Mouse (Mus musculus): ENCODE data around the gene Wdr83.
A peak's percentile ranks its signal among the peaks of the same experiment; 100 is the strongest.

Wdr83 gene

DNA sequence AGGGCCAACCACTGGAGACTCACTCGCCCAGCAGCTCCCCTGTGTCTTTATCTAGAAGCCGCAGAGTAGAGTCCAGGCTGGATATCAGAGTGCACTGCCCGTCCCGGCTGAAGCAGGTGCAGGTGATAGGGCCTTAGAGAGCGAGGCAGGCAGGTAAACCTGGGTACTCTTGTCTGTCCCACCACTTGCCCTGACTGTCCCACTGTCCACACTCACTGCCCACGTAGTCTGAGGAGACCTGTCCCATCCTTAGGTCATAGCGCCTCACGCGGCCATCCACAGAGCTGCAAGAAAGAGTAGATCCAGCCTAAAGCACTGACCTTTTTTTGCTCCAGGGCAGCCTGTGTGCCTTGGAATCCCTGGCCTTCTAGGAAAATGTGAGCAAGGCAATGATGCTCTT, 5.1 kb downstream of the Wdr83 start:
- peak; percentile 75 to 79 for DNase-seq

DNA sequence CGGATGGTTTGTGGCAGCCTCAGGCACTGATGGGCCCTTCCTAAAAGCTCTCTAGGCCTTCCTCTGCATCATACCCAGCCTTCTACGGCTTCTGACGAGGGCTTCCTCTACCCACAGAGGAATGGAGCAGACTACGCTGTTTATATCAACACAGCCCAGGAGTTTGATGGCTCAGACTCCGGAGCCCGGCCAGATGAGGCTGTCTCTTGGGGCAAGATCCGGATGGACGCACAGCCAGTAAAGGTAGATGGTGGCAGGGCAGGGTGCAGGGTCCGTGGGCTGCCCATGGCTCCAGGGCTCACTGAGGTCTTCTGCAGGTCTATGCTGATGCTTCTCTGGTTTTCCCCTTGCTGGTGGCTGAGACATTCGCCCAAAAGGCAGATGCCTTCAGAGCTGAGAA, 6.5 kb downstream of the Wdr83 start:
- DNase-seq: no peak

GRCm38 (mm10) chr8:85074167-85074566, 6.9 kb downstream of the Wdr83 start:
- DNase-seq: no peak

GRCm38 (mm10) chr8:85073041-85073612, 8.0 kb downstream of the Wdr83 start:
- DNase-seq: no peak

- DNase-seq: no peak
Measured at GRCm38 (mm10) chr8:85072364-85072929, 8.7 kb downstream of the Wdr83 start.

DNA sequence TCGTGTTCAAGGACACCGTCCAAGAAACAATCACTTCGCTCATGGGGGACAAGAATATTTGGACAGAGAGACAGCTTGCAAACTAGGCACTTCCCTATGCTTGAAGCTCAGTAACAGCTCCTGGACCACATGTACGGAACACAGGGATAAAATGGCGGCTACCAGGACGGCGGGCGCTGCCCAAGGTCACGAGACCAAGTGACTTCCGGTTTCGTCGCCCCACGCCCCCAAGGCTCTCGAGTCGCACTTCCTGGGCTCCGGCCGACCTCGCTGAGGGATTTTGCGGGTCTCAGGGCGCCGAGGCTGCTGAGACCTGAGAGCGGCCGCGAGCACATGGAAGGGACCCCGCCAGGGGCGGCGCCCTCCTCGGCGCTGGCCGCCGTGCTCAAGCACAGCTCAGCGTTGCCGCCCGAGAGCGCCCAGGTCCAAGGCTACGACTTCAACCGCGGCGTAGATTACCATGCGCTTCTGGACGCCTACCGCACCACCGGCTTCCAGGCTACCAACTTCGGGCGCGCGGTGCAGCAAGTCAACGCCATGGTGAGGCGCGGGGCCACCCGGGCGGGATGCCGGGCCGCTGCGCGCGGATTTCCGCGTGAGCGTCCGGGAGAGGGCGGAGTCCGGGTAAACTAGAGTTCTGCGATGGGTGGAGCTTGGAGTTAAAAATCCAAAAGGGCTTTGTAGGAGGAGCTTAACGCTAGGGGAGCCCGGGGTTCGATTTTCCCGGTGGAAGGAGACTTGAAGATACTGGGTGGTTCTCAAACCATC, 9.4 kb downstream of the Wdr83 start, which contains the start of gene Dhps:
Gene Dhps, plus strand, starts transcription at position 244 of the 768 bp plus-strand sequence.
- peak; percentile 94 to 95 for DNase-seq

GRCm38 (mm10) chr8:85071041-85071440, 10.1 kb downstream of the Wdr83 start:
- peak in 1 of 2 experiments; percentile 46 for DNase-seq

- no peak for DNase-seq
Measured at GRCm38 (mm10) chr8:85067982-85068381, 13.1 kb downstream of the Wdr83 start, which contains the start of gene Gm5741. Gene Gm5741 (minus strand): TSS chr8:85067982.

DNA sequence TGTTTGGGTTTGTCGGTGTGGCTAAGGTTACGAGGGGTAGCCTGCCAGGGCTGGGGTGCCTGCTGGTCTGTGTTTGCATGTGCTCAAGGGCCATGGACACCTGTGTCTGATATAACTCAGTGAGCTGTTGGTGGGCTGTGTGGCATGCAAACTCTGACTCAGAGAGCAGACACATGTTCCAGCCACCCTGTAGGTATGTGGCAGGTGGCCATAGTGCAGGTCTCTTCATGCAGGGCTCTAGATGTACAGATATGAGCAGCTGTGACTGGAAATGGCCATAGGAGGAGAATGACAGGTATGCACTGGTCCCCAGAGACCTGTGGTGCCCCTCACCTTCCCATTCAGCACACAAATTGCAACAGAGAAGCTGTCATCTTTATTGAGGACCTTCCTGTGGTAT, 14.0 kb downstream of the Wdr83 start:
- DNase-seq: no peak

DNA sequence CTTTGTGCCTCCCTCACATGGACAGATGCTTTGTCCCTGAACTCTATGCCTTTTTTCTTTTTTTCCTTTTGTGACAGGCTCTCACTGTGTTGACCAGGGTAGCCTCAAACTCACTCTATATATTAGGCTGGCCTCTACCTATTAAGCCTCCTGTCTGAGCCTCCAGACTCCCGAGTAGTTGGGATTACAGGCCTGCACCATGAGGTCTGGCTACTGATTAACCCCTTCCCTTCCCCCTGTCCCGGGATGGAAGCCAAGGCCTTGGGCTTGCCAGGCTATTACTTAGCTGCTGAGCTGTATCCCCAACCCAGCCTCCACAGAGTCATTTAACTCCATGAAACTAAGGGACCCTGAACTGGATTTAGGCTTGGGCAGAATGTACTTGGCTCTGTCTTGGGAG, 15.9 kb downstream of the Wdr83 start:
- DNase-seq: peak; percentile 85 to 92

GRCm38 (mm10) chr8:85062603-85063002, 18.5 kb downstream of the Wdr83 start:
- no peak for DNase-seq

DNA sequence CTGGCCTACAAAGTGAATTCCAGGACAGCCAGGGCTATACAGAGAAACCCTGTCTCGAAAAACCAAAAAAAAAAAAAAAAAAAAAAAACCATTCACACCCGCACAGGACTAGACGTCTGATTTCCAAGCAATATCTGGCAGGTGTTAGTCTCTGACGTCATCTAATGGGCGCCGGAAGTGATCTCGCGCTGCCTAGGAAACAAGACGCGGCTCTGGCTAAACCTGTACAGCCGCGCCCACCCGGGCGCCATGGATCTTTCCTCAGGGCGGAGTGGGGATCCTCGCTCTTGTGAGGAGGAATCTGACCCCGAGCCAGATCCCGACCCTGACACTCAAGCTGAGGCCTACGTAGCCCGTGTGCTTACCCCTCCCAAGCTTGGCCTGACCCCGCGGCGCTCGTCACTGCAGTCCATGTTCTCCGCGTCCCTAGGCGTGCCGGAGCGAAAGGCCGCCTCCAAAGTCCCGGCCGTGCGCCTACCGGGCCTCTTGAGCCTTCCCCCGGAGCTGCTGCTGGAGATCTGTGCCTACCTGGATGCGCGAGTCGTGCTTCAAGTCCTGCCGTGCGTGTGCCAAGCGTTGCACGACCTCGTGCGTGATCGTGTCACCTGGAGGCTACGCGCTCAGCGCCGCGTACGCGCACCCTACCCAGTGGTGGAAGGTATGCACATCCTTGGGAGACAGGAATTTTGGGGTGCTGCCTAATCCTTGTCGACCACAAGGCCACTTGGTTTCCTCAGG, 21.1 kb downstream of the Wdr83 start, which contains the start of gene Fbxw9:
Gene Fbxw9, plus strand, starts transcription at position 177 of the 738 bp plus-strand sequence.
- DNase-seq: peak; percentile 94 to 95

DNA sequence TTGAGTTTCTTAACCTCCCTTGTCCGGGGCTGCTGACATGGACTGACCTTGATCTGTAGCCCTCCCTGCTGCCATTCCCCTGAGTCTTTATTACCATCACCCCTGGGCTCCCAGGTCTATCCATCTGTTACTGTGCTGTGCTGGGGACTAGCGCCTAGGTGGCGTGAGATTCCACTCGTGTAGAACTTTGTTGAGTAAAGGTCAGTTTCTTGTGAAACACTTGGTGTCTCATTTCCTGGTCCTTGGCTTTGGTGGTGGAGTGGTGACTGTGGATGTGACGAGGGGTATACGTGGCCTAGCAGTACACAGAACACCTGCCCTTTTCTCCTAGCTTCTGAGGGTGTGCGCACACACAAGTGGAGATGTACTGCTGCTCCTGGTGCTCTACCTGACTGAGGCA, 23.7 kb downstream of the Wdr83 start:
- no peak for DNase-seq

DNA sequence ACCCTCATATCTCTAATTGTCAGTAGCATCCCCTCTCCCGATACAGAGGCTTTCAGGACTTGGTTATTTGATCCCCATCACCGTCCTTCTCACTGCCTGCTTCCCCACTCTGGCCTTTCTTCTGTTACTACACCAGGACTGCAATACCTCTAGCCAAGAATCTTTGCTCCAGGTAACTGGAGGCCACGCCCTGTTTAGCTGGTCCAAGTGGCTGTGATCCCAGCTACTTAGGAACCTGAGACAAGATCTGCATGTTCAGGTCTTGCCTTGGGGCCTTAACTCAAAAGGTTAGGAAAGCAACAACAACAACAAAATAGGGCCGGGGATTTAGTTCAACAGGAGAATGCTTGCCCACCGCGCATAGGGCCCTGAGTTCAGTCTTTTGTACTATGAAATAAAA, 37.5 kb downstream of the Wdr83 start:
- DNase-seq: no peak

DNA sequence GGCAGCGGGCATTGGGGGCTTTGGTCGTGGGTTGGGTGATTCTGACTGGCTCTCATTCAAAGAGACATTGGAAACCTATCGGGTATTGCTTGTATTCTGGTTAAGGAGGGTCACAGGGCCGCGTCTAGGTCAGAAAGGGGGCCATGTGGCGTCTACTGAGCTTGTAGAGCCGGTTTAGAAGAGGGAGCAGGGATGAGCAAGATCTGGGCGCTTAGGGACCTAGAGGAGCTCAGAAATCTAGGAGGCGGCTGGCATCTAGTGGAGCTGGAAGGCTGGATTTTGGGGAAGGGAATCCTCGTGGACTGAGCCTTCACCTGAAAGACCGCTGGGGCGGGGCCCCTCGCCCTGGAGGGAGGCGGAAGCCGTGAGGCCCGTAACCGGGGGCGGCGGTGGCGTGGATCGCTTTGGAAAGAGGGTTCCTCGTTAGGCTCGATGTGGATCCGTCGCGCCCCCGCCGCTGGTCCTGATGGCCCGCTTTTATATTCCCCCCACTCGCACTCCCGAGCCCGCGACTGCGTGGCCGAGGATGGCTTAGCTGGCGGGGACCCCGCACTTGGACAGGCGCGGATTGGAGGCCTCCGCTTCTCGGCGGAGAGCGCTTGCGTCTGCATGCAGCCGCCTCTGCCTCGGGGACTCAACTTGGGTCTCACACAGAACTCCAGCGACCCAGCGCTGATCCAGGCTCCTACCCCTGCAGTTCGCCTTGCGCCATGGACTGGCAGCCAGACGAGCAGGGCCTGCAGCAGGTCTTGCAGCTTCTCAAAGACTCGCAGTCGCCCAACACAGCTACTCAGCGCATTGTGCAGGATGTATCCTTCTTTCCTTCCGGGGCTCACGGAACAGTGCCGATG, 43.2 kb downstream of the Wdr83 start:
- DNase-seq: peak; percentile 28 to 66

GRCm38 (mm10) chr8:85037366-85037680, 43.8 kb downstream of the Wdr83 start:
- no peak for DNase-seq

- peak; percentile 95 to 98 for DNase-seq
Measured at GRCm38 (mm10) chr8:85036718-85037365, 44.3 kb downstream of the Wdr83 start, which contains the start of gene Tnpo2. Gene Tnpo2 (plus strand): TSS chr8:85036915.

DNA sequence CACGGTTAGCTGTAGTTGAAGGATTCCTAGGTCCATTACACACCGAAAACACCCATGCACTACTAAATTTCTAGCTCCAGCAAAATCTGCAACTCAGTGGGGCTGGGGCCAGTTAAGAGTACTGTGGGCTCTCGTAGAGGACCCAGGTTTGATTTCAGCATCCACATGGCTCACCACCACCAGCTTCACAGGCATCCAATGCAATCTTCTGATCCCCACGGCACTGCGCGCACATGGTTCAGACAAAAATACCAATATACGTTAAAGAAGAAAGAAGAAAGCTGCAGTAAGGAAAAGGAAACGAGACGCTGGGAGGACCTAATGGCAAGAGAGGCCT, 44.8 kb downstream of the Wdr83 start:
- no peak for DNase-seq

GRCm38 (mm10) chr8:85035728-85036310, 45.3 kb downstream of the Wdr83 start:
- peak; percentile 34 to 44 for DNase-seq

GRCm38 (mm10) chr8:85035165-85035727, 45.9 kb downstream of the Wdr83 start:
- no peak for DNase-seq

DNA sequence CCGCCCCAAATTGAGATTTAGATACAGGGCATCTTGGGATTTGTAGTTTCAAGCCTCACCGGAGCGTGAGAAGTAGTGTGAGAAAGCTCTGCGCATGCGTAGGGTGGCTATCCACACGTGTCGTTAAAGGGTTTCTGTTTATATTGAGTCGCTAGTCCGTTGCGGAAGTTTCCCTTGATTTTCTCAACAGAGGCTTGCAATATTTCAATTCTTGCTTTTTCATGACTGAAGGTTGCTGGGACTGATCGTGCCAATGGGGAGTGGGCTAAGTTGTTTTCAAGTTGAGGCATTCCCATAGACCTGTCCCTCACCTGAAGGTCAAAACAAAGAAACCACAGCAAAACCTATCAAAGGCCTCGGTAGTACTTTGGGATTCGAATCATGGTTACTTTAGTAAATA, 46.3 kb downstream of the Wdr83 start:
- peak; percentile 89 to 91 for DNase-seq

Data from kidney, postnatal 25 days (tissue).